Mouse (Mus musculus): ENCODE data around the gene Gm11032.
"Not testable (repeated sequence)": the region's sequence is repeated elsewhere in the genome, so short reads cannot be mapped to it uniquely, and the experiment has no call there.

Gm11032 gene

DNA sequence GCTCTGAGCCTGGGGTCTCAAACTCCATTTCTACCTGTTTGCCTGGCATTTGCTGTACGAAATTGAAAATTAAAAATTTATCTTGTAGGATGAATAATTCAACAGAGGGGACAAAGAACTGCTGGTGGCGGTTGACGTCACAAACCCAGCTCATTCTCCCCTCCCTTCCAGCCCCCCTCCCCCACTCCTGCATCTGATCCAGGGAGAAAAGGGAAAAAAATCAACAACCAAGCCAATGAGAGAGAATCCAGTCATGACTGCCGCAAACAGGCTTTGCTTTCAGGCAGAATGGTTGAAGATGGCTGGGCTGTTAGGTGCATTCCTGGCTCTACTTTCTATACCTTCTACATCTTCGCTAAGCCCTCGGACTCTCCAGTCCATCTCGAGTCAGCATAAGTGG is 6.1 kb downstream of the Gm11032 start:
- DNase-seq (ENCODE audit: low spot score): no peak

DNA sequence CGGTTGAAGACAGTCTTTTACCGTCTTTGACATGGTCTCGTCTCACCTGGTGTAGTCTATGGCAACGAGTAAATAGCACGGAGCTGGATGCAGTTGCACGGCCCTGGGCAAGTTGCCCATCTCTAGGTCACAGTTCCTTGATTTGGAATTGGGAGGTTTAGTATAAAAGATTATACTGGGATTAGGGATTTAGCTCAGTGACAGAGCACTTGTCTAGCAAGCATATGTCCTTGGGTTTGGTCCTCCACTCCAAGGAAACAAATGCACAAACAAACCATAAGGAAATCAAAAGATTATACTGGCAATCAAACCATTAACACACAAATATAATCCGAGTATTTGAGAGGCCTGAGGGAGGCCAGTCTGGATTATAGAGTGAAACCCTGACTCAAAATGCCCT is 7.8 kb downstream of the Gm11032 start:
- no peak for DNase-seq (ENCODE audit: low spot score)

GRCm38 (mm10) chr11:4629861-4630280 is 10.0 kb downstream of the Gm11032 start:
- no peak for DNase-seq (ENCODE audit: low spot score)

DNA sequence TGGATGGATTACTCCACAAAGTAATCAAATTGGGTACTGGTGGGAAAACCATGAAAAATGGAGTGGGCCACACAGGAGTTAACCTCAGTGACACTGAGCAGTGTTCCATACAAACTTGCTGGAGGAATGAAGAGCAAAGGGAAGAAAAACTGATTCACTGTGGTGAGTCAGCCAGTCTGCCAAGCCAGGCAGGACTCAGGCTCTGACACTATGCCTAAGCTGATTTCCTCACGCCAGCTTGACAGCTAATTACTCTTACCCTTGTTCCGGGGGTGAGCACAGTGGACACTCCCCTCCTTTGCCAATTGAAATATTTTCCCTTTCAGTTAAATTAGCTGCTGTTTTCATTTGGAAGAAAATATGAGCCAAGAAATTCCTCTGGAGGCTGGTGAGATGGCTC is 13.6 kb downstream of the Gm11032 start:
- DNase-seq (ENCODE audit: low spot score): peak; percentile 53

- DNase-seq (ENCODE audit: low spot score): no peak
Measured at GRCm38 (mm10) chr11:4634395-4634794, 14.5 kb downstream of the Gm11032 start.

DNA sequence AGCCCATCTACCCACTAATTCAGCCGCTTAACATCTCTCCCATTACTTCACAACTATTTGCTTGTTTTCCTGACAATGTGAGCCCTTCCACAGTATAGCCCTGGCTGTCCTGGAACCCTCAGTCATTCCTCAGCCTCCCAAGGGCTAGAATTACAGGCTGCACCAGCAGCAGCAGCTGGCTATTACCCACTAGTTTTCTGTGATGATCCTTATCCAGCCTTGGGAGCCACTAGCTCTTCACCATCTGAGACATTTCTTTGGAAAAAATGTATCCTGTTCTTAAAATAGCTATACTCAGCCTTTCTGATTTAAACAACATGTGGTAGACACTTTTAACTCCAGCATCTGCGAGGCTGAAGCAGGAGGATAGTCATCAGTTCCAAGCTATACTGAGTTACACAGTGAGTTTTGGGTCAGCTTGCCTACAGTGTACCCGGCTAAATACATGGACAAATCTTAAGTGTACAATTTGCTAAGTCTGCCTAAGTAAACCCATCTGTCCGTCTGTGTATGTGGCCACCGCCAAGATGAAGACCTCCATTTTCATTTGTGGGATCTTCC is 17.0 kb downstream of the Gm11032 start:
- DNase-seq (ENCODE audit: low spot score): no peak

DNA sequence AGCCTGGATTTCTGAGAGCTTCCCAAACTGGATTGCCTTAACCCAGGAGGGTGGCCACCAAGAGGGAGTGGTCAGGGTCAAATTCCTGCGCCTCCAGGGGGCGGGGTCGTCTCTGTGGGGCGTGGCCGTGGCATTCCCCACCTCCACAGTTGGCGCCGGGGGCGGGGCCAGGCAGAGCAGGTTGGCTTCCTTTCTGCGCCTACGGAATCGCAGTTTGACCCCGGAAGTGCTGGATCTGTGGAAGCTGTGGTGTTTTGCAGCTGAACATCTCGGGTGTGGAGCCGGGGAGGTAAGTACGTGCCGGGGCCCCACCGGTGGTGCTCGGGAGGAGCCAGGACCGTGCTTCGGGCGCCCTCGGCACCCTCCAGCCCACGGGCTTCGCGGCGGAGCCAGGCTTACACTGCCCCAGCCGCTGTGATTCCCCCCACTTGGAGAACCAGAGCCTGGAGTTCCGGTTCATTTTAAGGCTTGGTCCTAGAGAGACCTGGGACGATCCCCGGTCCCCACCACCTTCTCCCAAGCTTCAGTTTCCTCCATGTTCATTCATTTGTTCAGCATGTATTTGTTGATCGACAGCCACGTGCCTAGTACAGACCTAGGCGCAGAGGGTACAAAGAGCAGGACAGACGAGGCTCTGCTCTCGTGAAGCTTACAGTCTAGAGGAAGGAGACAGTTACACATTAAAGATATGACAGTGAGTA is 17.8 kb downstream of the Gm11032 start, which contains the start of gene Ascc2:
Gene Ascc2 (plus strand): TSS at position 214 of the 701 bp plus-strand sequence.
- DNase-seq (ENCODE audit: low spot score): peak; percentile 99

DNA sequence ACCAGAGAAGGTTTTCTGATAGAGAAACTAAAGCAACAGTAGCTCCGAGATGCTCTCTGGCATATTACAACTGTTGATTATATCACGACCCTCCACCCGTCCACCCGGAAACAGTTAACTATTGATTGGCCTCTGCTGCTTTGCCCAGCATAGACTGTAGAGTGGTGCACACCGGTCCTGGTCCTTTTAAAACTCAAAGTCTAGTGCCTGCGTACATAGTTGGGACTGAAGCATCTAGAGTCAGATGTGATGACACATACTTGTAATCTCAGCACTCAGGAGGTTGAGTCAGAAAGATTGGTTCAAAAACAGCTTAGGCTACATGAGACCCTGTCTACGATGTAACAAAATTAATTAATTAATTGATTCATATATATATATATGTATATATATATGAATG is 18.4 kb downstream of the Gm11032 start:
- no peak for DNase-seq (ENCODE audit: low spot score)

GRCm38 (mm10) chr11:4641185-4641584 is 21.3 kb downstream of the Gm11032 start:
- no peak for DNase-seq (ENCODE audit: low spot score)

GRCm38 (mm10) chr11:4643722-4644121 is 23.9 kb downstream of the Gm11032 start:
- no peak for DNase-seq (ENCODE audit: low spot score)

- DNase-seq (ENCODE audit: low spot score): not testable (repeated sequence)
Measured at GRCm38 (mm10) chr11:4645180-4645579, 25.3 kb downstream of the Gm11032 start.

DNA sequence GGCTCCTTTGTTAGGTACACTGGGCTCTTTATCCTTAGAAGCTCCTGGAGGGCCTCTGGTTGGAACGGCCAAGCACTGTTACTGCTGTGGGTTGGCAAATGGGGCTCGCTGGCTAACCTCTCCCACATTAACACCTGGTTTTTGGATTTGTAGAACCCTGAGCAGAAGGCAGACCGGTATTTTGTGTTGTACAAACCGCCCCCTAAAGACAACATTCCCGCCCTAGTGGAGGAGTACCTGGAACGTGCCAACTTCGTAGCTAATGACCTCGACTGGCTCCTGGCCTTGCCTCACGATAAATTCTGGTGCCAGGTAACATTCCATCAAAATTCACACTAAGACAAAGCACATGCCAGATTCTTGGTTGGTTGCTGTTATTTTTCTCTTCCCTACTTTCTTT is 26.5 kb downstream of the Gm11032 start:
- DNase-seq (ENCODE audit: low spot score): no peak

DNA sequence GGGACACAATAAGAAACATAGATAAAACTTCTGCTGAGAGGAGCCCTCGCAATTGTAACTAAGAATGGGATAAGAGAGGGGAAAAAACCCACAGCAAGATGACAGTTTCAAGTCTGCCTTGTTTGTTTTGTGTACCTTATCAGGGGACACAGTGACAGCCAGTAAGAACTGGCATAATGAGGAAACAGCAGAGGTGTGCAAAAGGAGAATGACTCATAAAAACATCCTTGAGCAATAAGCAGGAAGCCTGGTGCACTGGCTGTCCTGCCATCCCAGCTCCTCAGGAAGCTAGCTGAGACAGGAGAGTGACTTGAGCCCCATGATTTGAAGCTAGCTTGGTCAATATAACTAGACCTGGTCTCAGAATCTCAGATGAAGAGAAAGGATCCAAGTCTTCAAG is 40.0 kb downstream of the Gm11032 start:
- no peak for DNase-seq (ENCODE audit: low spot score)

DNA sequence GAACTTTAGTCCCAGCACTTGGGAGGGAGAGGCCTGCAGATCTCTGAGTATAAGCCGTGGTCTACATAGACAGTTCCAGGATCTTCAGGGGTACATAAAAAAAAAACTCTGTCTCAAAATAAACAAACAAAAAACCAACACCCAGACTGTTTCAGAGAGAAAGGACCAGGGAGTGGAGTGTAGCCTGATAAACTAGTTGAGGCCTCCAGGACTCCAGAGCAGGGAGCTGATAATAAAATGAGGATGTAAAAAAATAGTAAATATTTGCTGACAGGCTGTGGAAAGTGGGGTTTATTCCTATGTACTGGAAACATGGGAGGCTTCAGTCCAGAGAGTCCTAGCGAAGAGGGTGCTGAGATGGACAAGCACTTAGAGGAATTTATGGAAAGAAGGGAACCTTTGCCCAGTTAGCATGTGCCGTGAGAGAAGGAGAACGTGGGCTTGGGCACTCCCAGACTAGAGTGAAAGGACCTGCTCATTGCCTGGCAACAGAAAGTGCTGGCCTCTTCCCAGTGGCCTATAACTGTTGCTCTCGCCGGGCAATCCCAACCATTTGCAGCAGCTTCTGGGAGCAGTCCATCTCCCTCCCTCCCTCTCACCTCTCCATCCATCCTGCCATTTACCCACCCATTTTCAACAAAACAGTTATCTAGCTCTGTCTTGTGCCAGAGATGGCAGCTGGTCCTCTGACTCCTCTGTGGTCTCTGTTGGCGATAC is 40.6 kb downstream of the Gm11032 start:
- no peak for DNase-seq (ENCODE audit: low spot score)

GRCm38 (mm10) chr11:4661324-4661723 is 41.5 kb downstream of the Gm11032 start:
- peak; percentile 18 for DNase-seq (ENCODE audit: low spot score)

GRCm38 (mm10) chr11:4661871-4662495 is 42.1 kb downstream of the Gm11032 start:
- DNase-seq (ENCODE audit: low spot score): no peak

GRCm38 (mm10) chr11:4662496-4662878 is 42.6 kb downstream of the Gm11032 start:
- DNase-seq (ENCODE audit: low spot score): no peak
